Mouse (Mus musculus) liver, postnatal 0 days (tissue): ENCODE results near the gene Ptges3.

Experiments
- CTCF ChIP-seq: sonication (generic); IDR thresholded peaks from 2 replicates; pipeline ENCODE4 v1.5.1; 2016; ENCODE audit warnings: antibody characterized with exemption, low read depth
- EP300 ChIP-seq: IDR thresholded peaks from 2 replicates; pipeline ENCODE4 v1.6.1; 2016; ENCODE audit warnings: antibody characterized with exemption, low read depth, mild to moderate bottlenecking

- TF ChIP-seq CTCF (no peak), EP300 (peak; percentile 99)
These were observed 24.2 kb downstream of the Ptges3 start, which contains the start of gene Atp5b for GRCm38 (mm10) chr10:128082880-128083421.
